Mouse (Mus musculus): ENCODE measurements around the gene Brd4. TPM values are rescaled to one million over a fixed set of nuclear protein-coding genes. Genes with fewer than 3 reads are reported as not detected.

Gene Brd4
- total and polyA plus RNA-seq, 3 experiments = 12.3 to 91.4 TPM; not detected in 1

DNA sequence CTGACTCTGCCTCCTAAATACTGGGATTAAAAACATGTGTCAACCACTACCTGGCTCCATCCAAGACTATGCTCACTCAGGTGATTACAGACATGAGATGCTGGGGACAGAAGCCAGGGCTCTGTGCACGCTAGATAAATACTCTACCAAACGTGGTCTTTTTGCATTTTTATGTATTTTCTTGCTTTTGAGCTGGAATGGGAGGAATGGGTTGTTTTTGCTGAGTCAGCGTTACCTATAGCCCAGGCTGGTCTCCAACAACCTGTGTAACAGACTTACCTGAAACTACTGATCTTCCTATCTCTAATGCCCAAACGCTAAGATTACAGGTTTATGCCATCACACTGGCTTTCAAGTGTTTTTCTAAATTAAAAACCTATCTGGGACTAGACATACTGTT, 10.6 kb upstream of the Brd4 start:
- Histone ChIP-seq H3K36me3 (ENCODE audit: control insufficient read depth in 1 of 2, insufficient read depth in 2 of 2, low read length in 2 of 2) (no peaks in the 10 kb centered on the region), H3K4me3 (ENCODE audit: control insufficient read depth in 1 of 2, insufficient read depth in 1 of 2, low read depth in 2 of 2, low read length in 2 of 2) (no peak overlapping the region), H3K9me3 (replicated peaks; ENCODE audit: insufficient read depth, low read length) (no peaks in the 10 kb centered on the region), H3K4me1 (ENCODE audit: control insufficient read depth in 1 of 2, insufficient read depth in 2 of 2, low read length in 2 of 2) (no peaks in the 10 kb centered on the region), H3K79me2 (ENCODE audit: control insufficient read depth, insufficient read depth, low read length, poor library complexity) (no peaks in the 10 kb centered on the region), H3K9ac (ENCODE audit: control insufficient read depth, low read depth, low read length, poor library complexity, severe bottlenecking) (no peak overlapping the region), H3K27ac (ENCODE audit: control insufficient read depth, low read depth, low read length) (no peak overlapping the region), H3K27me3 (ENCODE audit: control insufficient read depth in 1 of 2, insufficient read depth in 2 of 2, low read length in 2 of 2) (no peaks in the 10 kb centered on the region)
- TF ChIP-seq ZMIZ1 (IDR thresholded peaks at IDR 0.05; ENCODE audit: low read depth, low read length) = no peak
- peak; percentile 97 for TF ChIP-seq MAFK (IDR thresholded peaks at IDR 0.05; ENCODE audit: borderline replicate concordance, low read depth, low read length)
- DNase-seq (ENCODE audit: low read depth, low spot score) = no peak

DNA sequence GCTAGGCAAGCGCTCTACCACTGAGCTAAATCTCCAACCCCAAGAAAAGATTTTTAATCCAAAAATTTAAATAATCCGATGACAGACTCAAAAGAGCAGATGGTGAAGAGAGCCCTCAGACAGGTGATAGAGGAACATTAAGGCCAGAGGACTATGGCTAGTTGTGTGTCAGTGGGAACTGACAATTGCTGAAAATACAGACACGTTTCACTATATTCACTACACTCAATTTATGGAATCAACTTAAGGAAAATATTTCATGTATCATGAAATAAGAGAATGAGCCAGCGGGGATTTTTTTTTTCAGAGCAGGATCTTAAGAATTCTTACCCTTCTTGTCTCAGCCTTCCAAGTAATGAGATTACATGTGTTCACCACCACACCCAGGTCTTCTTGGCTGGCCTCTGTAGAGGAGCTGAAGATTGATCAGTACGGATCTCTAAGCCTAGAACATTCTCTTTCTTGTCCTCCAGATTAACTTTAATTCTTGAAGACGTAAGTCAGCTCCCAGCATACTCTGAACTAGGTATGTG, 682 bp upstream of the Brd4 start:
- Histone ChIP-seq H3K9ac (ENCODE audit: control insufficient read depth, low read depth, low read length, poor library complexity, severe bottlenecking) (peak overlapping the region; percentile 89), H3K4me3 (ENCODE audit: control insufficient read depth in 1 of 2, insufficient read depth in 1 of 2, low read depth in 2 of 2, low read length in 2 of 2) (peak overlapping the region; percentile 67 to 69), H3K79me2 (ENCODE audit: control insufficient read depth, insufficient read depth, low read length, poor library complexity) (peaks cover 46% of the 10 kb centered on the region), H3K9me3 (replicated peaks; ENCODE audit: insufficient read depth, low read length) (no peaks in the 10 kb centered on the region), H3K27me3 (ENCODE audit: control insufficient read depth in 1 of 2, insufficient read depth in 2 of 2, low read length in 2 of 2) (no peaks in the 10 kb centered on the region), H3K4me1 (ENCODE audit: control insufficient read depth in 1 of 2, insufficient read depth in 2 of 2, low read length in 2 of 2) (peaks cover 10 to 12% of the 10 kb centered on the region in 2 experiments), H3K27ac (ENCODE audit: control insufficient read depth, low read depth, low read length) (peak overlapping the region; percentile 77), H3K36me3 (ENCODE audit: control insufficient read depth in 1 of 2, insufficient read depth in 2 of 2, low read length in 2 of 2) (peaks cover 0 to 31% of the 10 kb centered on the region in 2 experiments; a peak in 2 of 4 replicates)
- no peak for TF ChIP-seq MEF2A (IDR thresholded peaks at IDR 0.05; ENCODE audit: extremely low read depth, insufficient replicate concordance, low read depth, low read length, poor library complexity, severe bottlenecking)
- no peak for TF ChIP-seq RAD21 (IDR thresholded peaks at IDR 0.05; ENCODE audit: low read depth, low read length)
- no peak for TF ChIP-seq ZKSCAN1 (IDR thresholded peaks at IDR 0.05; ENCODE audit: low read depth, low read length)
- no peak for TF ChIP-seq SMC3 (IDR thresholded peaks at IDR 0.05; ENCODE audit: low read depth, low read length)
- no peak for TF ChIP-seq ELF1 (IDR thresholded peaks at IDR 0.05; ENCODE audit: low read depth, low read length)
- TF ChIP-seq EP300 (IDR thresholded peaks at IDR 0.05; ENCODE audit: low read depth in 1 of 2, low read length in 2 of 2) = no peak
- peak; percentile 54; the same call in 1 of the 2 replicates for TF ChIP-seq TBP (IDR thresholded peaks at IDR 0.05; ENCODE audit: low read depth, low read length)
- TF ChIP-seq SIN3A (IDR thresholded peaks at IDR 0.05; ENCODE audit: low read length) = peak; percentile 55
- no peak for TF ChIP-seq UBTF (IDR thresholded peaks at IDR 0.05; ENCODE audit: borderline replicate concordance, insufficient read depth, low read depth, low read length)
- no peak for TF ChIP-seq GABPA (IDR thresholded peaks at IDR 0.05; ENCODE audit: low read depth, low read length)
- 0 out of 2 replicates have a peak, but pooled peaks have one; percentile 25 for TF ChIP-seq MAX (IDR thresholded peaks at IDR 0.05; ENCODE audit: low read length)
- no peak for TF ChIP-seq NRF1 (IDR thresholded peaks at IDR 0.05; ENCODE audit: insufficient read depth, low read depth, low read length, poor library complexity, severe bottlenecking)
- TF ChIP-seq HCFC1 (IDR thresholded peaks at IDR 0.05; ENCODE audit: low read depth, low read length) = no peak
- TF ChIP-seq ZNF384 (IDR thresholded peaks at IDR 0.05; ENCODE audit: low read depth, low read length) = no peak
- TF ChIP-seq TAL1 (IDR thresholded peaks at IDR 0.05; ENCODE audit: low read length) = no peak
- no peak for TF ChIP-seq CHD2 (IDR thresholded peaks at IDR 0.05; ENCODE audit: low read length)
- 0 out of 2 replicates have a peak, but pooled peaks have one; percentile 58 for TF ChIP-seq CHD1 (IDR thresholded peaks at IDR 0.05; ENCODE audit: low read depth, low read length)
- no peak for TF ChIP-seq BHLHE40 (IDR thresholded peaks at IDR 0.05; ENCODE audit: borderline replicate concordance, low read depth, low read length)
- TF ChIP-seq RCOR1 (IDR thresholded peaks at IDR 0.05; ENCODE audit: low read depth, low read length) = no peak
- TF ChIP-seq POLR2AphosphoS5 (IDR thresholded peaks at IDR 0.05; ENCODE audit: borderline replicate concordance, low read depth, low read length) = no peak
- no peak for TF ChIP-seq POLR2AphosphoS2 (IDR thresholded peaks at IDR 0.05; ENCODE audit: low read length)
- TF ChIP-seq MXI1 (IDR thresholded peaks at IDR 0.05; ENCODE audit: low read depth, low read length) = peak; percentile 55
- peak; percentile 55; the same call in 1 of the 2 replicates for TF ChIP-seq MYC (IDR thresholded peaks at IDR 0.05; ENCODE audit: low read depth, low read length)
- peak; percentile 59 for DNase-seq (ENCODE audit: low read depth, low spot score)

Data from MEL (cell line).